Mouse (Mus musculus): ENCODE measurements around the gene Oas1g.
A peak's percentile ranks its signal among the peaks of the same experiment; 100 is the strongest.
"Not testable (repeated sequence)": the region's sequence is repeated elsewhere in the genome, so short reads cannot be mapped to it uniquely, and the experiment has no call there.

Oas1g gene

DNA sequence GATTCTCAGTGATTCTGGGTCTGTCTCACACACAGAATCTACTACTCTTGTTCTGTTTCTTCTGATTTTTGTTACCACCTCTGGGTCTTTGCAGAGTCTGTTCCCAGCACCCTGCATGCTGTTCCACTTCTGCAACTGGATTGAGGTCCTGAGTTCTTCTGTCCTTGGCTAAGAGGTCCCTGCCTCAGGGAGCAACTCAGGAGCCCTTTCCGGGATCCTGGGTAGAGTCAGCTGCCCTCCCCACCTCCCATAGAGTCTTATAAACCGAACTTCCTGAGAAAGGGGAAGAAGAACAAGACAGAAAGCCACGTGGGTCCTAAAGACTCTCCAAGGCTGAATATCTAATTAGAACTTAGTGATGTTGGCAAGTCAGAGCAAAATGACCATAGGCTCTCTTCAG is 3.6 kb upstream of the Oas1g start:
- no peak for DNase-seq (ENCODE audit: low read depth, low spot score)

DNA sequence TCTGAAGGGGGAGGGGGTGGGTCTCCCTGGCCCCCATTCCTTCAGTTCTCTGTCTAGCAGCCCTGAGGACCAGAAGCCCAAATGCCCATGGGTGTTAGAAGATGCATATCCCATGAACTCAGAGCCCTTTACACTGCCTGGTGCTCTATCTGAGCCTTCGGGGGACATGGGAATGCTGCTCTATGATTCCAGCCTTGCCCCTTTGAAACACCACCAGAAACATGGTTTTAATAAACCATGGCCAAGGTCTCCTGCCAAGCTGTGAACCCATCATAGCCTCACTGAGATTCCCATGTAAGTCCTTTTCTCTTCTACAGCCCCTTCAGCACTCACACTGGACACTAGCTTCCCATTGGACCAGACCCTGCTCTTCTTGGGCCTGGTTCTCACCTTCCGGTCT is 2.6 kb upstream of the Oas1g start:
- no peak for DNase-seq (ENCODE audit: low read depth, low spot score)

DNA sequence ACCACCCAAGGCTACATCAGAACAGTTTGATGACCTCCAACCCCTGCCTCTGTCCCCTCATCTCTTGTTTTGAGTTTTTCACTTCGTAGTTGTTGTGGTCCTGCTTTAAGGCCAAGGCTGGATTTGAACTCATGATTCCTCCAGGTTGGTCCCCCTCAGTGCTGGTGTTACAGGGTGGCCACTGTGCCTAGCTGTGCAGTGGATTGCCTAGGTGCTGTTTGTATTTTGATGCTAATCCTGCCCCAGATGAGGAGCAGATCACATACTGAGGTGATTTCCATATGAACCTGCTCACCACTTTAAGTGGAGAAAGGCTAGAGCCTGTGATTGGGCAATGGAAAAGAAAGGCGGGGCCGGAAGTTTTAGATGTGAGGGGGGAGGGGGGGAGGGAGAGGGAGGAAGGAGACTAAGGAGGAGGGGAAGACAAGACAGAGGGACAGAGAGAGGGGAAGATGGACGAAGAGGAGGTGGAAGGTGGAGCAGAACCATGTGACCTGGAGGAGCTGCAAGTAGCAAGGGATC is 942 bp upstream of the Oas1g start:
- DNase-seq (ENCODE audit: low read depth, low spot score): not testable (repeated sequence)

DNA sequence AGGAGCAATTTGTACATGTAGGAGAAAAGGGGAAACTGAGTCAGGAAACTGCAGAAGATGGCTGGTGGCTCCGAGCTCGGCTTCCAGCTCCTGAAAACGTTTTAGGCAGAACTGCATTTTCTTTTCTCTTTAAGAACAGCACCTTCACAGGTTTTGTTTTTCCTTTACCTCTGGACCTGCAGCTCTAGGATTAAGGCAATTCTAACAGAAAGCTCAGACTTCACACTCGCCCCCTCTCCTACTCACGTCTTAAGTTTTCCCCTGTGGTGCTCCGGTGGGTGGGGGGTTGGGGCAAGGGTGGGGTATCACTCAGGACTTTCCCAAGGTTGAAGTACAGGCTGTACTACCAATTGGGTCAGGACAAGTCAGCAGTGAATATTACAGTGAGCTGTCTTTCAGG is 418 bp upstream of the Oas1g start:
- no peak for DNase-seq (ENCODE audit: low read depth, low spot score)

DNA sequence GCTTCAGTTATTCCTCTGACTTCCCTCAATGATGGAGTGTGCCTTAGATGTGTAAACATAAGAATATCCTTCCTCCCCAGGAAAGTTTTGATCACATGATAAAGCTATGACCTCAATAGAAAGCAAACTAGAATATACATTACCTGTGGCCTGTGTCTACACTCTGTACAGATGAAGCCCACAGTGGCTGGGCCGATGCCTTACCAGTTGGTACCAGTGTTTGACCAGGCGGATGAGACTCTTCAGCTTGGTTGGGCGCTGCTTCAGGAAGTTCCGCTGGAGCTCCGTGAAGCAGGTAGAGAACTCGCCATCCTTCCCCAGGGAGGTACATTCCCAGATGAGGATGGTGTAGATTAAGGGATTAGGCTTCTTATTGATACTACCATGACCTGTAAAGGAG is 5.7 kb downstream of the Oas1g start:
- not testable (repeated sequence) for DNase-seq (ENCODE audit: low read depth, low spot score)

DNA sequence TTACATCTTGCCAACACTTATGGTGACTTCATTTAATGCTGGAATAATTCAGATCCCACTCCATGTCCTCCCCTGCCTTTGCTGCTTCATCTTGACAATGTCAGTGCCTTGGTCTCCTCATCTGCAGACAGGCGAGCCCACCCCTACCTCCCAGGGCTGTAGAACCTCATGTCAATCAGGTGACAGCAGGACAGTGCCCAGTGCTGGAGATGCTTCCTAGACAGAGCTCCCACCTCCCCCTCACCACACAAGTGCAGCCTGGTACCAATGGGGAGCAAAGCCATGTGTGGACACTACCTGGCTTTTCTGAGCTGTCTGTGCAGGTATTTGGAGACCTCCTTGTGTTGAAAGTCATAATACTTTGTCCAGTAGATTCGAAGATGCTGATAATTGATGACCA is 8.6 kb downstream of the Oas1g start:
- not testable (repeated sequence) for DNase-seq (ENCODE audit: low read depth, low spot score)

DNA sequence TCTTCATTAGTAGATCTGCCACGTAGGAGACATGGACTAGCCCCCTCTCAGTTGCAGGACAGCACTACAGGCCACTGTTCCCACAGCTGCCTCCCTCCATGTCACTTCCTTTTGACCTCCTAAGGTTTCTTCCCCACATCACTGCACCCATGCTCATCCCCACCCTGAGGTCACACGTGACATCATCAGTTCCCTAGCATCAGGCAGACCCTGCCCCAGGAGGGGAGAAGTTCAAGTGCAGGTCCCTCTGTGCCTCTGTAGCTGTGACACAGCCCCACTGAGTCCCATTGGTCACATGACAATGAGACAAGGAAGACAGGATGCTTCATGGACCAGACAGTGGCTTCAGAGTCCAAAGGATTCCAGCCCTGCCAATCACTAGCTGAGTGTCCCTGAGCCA is 10.0 kb downstream of the Oas1g start:
- not testable (repeated sequence) for DNase-seq (ENCODE audit: low read depth, low spot score)

DNA sequence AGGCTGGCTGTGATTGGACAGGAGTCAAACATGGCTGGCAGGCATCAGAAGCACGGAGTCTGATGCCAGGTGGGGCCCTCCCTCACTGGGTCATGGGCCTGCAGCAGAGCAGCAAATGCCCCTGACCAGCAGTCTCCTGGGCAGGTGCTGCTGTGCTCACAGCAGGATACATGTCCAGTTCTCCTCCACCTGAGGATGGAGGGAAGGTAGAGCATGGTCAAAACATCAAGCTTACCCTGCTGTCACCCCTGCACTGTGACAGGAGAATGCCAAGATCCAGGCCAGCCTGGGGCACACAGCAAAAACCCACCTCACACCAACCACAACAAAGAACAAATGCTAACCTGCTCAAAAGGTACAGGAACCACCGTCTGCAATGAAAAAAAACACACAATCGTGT is 10.6 kb downstream of the Oas1g start:
- not testable (repeated sequence) for DNase-seq (ENCODE audit: low read depth, low spot score)

DNA sequence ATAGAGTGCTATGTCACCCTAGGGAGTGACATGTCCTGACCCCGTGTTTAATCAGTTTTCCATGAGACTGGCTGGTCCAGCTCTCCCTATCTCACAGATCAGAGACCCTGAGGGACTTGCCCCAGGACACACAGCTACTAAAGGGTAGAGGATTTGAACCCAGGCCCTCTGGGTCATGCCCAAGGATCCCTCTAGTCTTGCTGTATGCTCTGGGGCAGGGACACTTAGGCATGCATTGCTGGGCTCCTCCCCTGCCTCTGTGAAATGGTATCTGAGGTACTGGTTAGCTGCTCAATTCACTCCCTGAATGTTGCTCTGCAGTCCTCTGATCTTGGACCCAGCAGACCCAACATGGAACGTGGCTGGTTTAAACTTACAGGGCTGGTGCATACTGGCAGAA is 15.9 kb downstream of the Oas1g start:
- no peak for DNase-seq (ENCODE audit: low read depth, low spot score)

DNA sequence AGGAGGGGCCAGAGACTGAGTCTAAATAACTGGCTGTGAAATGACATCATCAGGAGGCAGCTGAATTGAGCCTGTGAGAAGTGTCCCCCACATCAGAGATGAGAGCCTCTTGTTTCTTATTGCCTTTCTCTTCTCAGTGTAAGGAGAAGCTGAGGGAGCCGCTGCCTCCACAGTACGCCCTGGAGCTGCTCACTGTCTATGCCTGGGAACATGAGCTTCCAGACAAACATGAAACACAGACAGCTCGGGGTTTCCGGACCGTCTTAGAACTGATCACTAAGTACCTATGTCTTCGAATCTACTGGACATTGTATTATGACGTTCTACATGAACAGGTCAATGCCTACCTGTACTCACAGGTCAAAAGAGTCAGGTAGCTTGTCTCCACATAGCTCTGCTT is 16.6 kb downstream of the Oas1g start:
- no peak for DNase-seq (ENCODE audit: low read depth, low spot score)

DNA sequence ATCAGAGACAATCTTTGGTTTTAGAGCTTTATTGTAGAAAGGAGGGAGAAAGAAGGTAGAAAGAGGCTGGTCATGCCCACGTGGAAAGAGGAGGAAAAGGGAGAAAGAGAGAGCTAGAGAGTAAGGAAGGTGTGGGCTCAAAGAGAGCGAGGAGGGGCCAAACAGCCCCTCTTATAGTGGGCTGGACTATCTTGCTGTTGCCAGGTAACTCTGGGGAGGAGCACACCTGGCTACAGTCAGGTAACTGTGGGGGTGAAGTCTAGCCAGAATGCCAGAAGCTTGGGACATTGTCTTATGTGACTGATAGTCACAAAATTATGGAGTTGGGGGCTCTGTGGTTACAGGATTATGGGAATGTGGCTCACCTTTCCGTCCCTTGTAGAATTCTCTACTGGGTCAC is 17.3 kb downstream of the Oas1g start:
- no peak for DNase-seq (ENCODE audit: low read depth, low spot score)

DNA sequence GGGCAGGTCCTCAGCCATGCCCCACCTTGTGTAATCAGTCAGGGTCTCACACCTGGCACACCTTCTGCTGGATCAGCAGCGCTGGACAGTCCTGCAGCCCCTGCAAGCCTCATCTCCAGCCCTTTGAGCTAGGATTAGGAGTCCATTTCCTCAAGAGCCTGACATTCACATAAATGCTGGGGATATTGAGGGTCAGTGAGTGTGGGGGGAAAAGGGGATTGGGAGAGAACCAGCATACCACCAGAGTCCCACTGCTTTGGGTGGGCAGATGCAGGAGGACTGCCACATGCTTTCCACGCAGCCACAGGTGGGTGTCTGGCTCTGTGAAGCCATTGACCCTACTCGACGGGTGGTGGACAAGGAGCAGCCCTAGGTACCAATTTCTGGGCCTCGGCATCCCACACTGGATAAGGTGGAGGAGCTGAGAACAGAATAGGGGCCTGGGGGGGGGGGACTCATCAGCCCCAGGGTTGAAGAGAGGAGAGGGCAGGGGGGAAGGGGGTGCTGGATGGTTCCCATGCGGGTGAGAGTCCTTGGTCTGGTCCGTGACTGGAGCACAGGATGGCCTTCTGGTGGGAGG is 17.9 kb downstream of the Oas1g start:
- DNase-seq (ENCODE audit: low read depth, low spot score): no peak

DNA sequence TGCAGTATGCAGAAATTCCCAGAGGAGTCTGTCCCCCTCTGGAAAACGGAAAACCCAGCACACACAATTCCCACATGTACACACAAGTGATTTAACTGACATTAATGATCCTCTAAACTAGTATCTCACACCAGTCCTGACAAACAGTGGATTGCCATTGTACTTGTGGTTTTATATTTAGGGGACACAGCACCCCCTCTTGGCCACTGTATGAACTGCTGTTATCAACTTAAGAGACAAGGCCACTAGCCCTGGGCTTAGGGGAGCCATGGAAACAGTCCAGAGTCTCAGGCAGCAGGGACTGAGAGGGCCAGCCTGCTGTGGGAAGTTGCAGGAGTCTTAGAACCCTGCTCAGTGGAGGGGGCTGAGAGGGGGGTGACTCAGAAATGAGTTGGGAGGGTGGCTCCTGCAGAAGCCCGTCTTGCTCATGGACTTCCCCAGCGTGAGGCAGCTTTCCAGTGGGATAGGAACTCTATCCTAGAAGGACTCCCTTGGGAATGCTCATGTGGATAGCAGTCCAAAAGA is 22.0 kb downstream of the Oas1g start:
- peak; percentile 5 for DNase-seq (ENCODE audit: low read depth, low spot score)

DNA sequence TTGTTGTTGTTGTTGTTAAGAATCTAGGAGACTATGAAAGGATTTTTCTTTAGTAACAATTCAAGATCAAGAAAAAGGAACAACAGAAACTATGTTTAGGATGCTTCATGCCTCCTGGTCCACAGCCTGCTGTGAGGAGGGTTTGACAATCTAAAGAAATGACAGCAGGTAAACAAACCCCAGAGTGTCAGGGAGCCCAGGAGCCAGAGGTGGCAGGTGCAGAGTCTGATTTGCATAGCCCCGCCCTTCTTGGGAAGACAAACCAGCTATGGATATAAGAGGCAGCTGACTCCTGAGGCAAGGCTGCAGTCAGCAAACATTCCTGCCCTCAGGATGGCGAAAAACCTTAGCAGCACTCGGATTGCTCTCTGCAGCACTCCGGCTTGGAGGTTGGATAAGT is 26.3 kb downstream of the Oas1g start, which contains the start of gene Oas1h:
Gene Oas1h, plus strand, starts transcription at position 301 of the 400 bp plus-strand sequence.
- DNase-seq (ENCODE audit: low read depth, low spot score): no peak

DNA sequence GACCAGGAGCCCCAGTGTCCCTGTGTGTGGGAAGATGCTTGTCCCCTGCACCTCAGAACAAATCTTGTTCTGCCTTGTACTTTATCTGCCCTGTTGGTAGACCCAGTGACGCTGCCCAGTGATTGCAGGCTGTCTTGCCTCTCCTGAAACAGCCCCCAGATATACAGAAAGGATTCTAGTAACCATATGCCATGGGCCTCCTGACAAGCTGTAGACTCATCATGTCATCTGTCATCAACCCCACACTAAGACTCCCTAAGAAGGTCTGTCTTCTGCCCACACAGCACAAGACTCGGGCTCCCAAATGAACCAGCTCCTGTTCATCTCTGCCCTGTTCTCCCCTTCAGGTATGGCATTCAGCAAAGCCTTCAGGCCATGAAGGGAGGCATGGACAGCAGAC is 28.2 kb downstream of the Oas1g start:
- no peak for DNase-seq (ENCODE audit: low read depth, low spot score)

DNA sequence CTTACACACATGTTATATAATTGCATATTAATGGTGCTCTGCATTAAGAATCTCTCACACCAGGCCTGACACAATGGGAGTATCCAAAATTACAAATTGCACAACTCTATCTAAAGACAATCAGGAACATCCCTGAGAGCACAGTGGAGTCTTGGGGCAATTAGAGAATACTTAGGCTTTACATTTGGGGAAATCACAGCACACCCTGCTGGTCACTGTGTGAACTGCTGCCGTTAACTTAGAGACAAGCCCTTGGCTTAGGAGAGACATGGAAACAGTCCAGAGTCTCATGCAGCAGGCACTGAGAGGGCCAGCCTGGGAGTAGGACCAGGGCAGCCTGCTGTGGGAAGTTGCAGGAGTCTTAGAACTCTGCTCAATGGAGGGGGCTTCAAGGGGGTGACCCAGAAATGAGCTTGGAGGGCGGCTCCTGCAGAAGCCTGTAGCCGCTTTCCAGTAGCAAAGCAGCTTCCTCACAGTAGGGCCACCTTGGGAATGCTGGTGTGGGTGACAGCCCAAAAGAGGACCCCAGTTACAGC is 37.7 kb downstream of the Oas1g start:
- DNase-seq (ENCODE audit: low read depth, low spot score): peak; percentile 40

DNA sequence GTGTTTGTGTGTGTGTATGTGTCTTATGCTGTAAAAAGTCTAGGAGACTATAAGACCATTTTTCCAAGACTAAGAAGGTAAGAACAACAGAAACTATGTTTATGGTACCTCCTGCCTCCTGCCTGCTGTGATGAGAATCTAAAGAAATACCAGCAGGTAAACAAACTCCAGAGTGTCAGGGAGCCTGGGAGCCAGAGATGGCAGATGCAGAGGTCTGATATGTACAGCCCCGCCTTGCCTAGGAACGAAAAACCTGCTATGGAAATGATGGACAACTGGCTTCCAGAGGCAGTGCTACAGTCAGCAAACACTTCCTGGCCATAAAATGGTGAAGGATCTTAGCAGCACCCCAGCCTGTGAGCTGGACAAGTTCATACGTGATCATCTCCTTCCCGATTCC is 40.3 kb downstream of the Oas1g start, which contains the start of gene Oas1f:
Gene Oas1f, plus strand, starts transcription at position 301 of the 400 bp plus-strand sequence.
- no peak for DNase-seq (ENCODE audit: low read depth, low spot score)

DNA sequence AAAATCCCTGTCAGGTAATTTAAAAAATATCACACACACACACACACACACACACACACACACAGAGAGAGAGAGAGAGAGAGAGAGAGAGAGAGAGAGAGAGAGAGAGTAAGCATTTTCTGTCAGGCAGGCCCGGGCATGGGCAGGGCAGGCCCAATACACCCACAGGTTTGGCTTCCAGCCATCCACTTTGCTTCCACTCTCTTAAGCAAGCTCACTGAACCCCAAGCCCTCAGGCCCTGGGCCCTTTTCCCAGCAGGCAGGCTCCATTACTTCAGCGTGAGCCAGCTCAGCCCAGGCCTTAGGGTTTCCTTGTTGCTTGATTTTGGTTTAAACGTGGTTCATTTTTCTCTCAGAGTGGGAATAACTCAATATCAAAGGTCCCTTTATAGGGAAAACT is 42.7 kb downstream of the Oas1g start:
- DNase-seq (ENCODE audit: low read depth, low spot score): no peak

DNA sequence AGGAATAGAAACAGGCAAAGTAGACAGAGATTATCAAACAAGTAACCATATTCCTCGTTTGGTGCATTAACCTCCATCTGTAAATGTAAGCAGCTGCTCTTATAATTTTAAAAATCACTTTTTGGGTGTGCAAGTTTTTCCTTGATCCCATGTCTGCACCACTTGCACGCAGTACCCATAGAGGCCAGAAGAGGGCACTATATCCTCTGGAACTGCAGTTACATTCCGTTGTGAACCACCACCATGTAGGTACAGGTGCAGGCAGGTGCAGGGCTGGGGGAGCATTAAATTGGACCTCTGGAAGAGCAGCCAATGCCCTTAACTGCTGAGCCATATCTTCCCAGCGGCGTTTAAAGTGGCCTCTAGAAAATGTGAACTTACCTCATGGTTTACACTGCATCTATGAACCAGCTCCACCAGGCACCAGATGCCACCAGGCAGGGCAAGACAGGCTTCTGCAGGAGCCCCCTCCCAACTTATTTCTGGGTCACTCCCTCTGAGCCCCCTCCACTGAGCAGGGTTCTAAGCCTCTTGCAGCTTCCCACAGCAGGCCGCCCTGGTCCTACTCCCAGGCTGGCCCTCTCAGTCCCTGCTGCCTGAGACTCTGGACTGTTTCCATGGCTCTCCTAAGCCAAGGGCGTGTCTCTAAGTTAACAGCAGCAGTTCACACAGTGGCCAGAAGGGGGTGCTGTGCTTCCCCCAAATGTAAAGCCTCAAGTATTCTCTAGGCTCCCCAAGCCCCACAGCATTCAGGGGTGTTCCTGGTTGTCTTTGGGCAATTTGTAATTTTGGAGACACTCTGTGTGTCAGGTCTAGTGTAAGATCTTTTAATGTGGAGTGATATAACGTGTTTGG is 50.5 kb downstream of the Oas1g start:
- peak; percentile 41 for DNase-seq (ENCODE audit: low read depth, low spot score)

DNA sequence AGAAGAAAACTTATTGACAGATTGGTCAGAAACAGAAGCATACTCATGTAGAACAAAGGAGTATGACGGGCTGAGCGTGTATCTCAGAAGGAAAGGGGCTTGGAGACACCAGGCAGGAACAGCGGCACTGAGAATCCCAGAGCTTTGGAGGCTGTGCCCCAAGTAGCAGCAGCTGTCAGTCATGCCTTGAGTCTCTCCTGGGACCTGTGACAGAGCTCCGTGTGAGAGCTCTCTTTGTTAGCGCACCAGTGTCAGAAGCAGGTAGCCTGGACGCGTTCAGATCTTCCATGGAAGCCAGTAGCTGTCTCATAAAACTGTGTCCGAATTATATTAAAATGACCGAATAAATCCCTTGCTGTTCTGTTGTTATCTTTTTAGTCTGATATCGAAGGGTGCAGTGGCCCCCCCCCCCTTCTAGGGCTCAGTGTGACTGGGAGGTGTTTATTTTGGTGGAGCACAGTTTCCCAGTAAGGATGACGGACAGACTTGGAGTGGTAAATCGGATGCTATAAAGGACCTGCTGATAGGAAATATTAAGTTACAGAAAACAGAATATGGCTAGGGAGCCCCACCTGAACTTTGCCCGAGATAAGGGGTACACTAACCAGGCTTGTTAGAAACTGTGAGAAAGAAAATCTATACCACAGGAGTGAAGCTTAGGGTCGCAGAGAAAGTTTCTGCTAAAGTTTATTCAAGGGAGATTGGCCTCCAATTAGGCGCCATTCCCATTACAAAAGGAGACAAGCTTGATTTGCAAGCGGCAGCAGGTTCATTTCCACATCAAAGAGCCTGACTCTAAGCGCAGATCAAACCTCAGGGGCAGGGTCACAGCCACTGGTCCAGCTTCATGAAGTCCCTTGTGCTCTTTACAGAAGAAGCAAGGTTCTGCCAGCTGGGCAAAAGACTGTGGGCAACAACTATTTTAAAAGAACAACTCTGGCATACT is 53.8 kb downstream of the Oas1g start:
- no peak for DNase-seq (ENCODE audit: low read depth, low spot score)

DNA sequence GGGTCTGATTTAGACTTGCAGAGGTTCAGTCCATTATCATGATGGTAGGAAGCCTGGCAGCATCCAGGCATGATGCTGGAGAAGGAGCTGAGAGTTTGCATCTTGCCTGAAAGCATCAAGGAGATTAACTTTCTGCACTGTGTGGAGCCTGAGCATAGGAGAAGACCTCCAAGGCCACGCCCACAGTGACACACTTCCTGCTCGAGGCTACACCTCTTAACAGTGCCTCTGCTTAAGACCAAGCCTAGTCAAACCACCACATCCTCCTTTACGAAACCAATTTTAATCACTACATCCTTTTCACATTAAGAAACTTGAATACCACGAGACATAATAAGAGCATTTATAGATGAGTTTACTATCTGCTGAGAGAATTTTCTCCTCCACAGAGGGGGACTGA is 56.4 kb downstream of the Oas1g start:
- DNase-seq (ENCODE audit: low read depth, low spot score): no peak

Data from retina, postnatal 7 days (tissue).